Mouse (Mus musculus) retina, postnatal 7 days (tissue): ENCODE data around the gene Lsamp.

Experiments used
- DNase-seq: peaks from one replicate; pipeline ENCODE4 v3.0.0-alpha.2; 2012; ENCODE audit warnings: low read depth, low spot score

Gene Lsamp

DNA sequence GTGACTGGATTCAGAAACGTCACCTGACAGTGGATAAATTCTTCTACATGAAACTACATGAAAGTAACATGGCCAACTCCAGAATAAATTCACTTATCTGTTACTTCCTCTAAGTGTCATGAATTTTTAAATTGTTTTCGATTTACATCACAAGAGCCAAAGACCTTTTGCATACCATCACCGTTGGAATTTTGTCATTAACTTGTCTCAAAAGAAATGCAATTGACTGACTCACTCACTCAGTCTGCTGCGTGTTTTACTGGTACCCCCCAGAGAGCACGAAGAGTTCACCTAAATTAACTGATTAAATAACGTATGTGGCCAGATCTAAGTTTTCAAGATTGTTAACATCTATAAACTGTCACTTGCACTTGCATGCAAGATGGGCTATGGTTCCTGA lies 672.7 kb downstream of the Lsamp start:
- DNase-seq: no peak

DNA sequence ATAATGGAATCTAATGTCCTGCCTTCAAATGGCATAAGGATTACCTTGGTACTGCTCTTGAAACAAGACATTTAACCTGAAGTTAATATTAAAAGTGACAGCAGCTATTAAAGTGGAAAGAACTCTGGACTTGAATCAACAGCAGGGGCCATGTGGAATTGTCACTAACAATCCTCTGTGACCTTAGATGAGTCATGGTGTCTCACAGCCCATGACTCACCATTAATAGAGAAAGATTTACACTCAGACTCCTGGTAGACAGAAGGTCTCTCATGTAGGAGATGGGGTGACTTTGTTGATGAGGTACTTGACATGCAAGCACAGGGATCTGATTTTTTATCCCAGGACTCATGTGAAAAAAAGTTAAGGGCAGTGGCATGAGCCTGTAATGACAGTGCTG lies 701.4 kb downstream of the Lsamp start:
- DNase-seq: no peak

DNA sequence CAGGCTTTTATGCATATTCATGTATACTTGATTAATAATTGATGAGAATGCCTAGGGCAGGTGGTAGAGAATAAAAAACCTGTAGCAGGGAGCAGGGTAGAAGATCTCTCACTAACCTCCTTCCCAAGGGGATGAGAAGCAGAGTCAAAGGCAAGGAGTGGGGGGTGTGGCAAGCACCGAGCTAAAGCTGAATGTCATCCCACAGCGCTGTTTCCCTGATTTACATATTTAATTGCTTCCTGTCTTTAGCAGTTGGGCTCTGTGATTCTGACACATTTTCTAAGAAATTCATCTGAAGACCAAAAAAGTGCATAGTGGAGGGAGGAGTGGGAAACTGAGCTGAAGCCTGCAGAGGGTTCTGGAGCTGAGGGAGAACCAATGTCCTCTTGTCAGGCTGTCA lies 708.1 kb downstream of the Lsamp start:
- no peak for DNase-seq

DNA sequence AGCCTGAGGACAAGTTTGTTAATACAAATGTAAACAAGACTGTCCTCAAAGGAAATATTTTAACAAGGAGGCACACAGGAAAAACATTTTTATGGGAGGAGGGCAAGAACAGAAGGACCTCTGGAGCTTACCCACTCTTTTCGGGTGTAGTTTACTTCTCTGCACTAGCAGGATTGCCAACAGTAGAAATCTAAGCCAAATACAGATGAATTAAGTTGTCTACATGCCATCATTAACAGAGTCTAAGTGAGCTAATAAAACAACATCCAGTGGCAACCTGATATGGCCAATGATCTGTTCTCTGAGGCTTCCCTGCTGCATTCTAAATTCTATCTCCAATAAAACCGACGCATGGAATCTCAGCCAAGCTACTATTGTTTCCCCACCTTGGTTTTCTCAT lies 713.1 kb downstream of the Lsamp start:
- DNase-seq: no peak

DNA sequence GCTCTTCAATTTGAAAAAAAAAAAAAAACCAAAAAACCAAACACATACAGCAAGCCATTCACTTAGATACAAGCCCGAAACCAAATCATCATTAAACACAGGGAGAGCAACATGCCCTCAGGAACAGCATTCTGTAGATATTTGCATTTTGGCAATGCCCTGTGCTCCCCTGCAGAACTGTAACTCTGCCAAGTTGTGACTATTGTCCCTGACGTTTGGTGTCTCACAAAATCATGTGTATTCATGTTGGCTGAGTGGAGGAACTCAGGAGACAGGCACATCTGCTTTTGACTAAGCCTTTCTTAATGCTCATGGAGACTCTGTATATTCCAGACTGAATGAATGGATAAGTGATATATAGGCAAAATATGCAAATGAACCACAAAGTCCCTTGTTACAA lies 724.4 kb downstream of the Lsamp start:
- no peak for DNase-seq

DNA sequence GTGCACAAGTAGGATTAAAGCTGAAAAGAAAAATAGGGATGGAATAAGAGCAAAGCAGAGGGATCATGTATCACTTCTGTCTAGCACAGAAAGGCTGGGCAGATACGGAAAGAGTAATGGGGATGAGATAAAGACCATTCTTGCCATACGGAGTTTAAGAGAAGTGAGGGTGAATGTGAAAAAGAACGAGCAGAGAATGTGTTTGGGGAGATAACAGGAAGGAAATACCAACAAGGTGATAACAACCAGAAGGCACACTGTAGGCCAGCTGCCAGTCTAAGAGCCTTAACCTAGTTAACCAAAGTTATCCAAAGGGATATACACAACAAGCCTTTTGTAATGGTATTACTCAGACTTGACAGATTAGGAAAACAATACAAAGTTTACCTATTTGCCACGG lies 725.4 kb downstream of the Lsamp start:
- no peak for DNase-seq

DNA sequence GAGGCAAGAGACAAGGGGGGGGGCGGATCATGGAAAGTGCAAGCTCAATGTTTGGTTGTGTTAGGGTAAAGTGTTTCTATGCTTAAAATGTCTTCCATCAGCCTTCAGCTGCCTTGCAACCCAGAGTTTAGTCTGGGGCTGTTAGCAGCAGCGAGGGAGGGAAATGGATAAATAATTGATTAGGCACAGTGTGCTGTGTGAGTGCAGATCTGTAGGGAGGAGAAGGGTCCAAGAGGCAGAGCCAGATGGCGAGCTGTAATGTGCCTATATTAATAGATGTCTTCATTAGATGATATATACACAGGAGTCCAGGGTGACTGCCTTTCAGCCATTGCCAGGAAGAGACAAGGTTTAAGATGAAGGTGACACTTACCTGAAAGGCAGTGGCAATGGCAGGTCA lies 725.9 kb downstream of the Lsamp start:
- DNase-seq: no peak

DNA sequence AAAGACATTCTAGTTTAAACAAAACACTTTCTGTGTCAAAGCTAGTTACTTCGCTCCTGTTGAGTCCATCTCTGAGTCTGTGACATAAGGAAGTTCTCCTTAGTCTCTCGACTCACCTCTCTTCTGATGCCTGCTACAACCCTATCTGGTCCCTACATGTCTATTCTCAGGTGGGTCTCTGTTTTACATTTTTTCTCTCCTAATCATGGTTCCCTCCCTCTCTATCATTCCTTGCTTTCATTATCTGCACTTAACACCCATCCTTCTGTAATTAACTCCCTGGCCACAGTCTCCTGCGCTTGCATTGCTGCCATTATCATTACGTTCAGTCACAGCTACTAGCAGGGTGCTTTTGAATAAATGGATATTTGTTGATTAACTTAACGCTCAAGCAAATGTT lies 726.3 kb downstream of the Lsamp start:
- no peak for DNase-seq

DNA sequence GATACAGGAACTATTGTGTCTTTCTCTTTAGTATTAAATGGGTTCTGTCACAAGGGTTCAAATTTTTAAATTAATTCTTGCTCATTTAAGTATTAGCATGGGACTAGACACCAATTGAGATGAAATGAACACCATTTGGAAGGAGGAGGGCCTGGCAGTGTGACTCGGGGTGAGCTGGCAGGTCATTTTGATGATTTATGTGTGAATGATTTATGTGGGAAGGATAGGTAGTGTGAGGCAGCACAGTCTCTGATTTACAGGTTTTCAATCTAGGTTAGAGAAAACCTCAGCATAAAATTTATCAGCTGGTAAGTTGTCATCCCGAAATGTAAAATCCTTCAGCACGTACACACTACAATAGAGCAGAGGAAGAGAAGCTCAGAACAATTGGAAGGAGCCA lies 729.6 kb downstream of the Lsamp start:
- DNase-seq: no peak

DNA sequence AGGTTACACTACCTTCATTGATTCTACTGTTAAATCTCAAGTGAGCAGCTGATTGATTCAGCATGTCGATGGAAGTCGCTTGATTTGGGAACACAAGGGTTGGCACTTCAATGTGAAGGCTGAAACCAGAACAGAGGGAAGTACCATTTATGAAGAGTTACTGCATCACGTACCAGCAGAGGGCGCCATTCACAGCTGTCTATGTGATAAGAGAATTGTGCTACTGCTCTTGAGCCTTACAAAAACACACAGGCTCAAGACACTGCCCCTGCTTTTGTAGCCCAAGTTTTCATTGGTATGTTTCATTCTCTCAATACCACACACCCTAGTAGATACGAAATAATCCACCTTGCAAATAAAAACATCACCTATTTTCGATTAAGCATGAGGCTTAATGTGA lies 754.9 kb downstream of the Lsamp start:
- peak; percentile 28 for DNase-seq

DNA sequence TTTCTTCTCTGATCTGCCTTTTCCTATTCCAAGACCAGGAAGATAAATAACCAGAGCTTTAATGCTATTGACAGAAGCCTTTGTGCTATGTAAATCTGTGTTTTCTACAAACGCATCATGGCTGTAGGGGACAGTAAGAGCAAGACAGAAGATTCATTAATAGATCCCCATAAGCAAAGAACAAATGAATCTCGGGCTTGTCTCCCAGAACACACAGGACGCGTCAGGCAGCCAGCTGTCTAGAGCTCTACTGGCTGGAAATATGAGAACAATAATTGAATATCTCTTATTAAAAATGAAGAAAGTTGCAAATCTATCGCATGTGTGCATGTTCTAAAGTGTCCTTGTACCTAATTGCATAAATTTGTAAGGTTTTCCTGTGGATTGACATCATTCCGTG lies 755.6 kb downstream of the Lsamp start:
- no peak for DNase-seq

DNA sequence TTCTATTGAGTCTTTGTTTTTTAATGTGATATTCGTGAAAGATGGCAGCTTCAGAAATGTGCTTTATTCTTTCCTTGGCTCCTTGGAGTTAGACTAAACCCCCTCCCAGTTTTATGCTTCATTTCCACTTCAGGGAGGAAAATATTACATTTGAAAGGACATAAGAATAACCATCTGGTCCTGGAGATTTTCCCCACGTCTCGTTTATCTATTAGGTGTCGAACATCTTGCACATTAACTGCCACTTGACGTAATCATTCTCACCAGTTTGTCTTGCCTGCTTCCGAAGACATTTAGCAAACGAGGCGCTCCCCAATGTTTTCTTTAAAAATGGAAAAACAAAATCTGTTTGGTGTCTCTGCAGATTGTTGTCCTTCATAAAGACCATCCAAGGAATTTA lies 756.1 kb downstream of the Lsamp start:
- DNase-seq: no peak

DNA sequence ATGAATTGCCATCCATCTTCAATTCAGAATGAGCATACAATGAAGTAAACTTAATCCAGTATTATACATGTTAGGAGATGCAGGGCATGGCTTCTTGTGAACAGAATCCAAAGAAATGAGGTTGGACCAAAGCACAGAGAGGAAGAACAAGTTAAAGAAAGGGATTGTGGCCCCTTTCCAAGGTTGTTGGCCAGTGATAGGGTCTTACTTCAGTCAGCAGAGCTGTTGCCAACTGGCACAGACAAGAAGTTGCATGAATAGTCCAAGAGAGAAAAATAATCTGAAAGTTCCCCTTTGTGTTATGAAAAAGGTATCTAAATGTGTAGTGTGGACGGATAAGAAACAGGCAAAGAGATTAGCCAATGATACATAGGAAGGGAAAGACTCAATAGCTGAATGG lies 843.0 kb downstream of the Lsamp start:
- DNase-seq: no peak

DNA sequence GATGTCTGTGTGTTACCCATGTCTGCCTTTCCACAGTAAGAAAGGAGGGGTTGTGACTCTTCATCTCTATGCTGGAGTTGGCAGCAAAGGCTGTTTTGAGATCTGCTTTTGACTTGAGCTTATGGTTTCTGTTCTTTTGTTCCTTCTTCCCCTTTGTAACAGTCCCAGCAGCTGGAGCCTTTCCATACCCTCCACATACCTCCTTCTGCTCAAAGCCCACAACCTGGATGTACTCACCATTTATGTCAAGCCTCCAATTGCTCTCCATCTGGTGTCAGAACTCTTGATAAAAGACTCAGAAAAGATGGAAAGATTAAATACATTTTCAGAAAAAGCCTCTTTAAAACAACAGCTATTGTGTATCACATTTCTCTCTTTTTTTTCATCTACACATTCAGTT lies 847.4 kb downstream of the Lsamp start:
- no peak for DNase-seq

DNA sequence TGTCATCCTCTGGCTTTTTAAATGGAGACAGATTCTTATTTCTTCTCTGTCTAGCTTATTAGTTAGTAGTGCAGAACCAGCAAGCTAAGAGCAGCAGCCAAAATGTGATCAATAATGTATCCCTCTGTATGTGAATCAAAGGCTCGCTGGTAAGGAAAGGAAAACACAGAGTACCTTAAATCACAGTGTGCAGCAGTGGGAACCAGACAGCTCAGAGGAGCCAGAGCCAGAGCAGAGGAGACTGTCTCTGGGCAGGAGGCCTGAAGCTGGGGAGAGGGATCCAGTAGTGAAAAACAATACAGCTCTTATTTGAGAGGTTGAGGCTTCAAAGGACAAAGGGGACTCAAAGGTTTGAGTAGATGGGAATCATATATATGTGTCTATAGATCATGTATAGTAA lies 857.6 kb downstream of the Lsamp start:
- DNase-seq: no peak

DNA sequence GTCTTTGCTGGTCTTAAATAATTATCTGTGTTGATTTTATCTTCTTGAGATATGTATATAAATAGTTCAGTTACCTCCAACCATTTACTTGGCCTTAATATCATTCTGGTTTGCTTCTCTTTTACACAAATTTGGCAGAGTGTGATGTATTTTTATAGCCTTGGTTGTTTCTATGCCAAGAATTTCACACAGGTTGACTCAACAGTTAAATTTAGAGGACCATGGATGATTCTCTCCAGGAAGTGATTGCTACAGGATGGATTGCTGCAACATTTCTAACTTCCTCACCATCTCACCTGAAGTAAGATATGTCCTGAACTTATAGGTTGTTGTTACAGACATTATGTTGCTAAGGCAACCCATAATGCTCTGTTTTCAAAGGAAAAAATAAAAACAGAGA lies 882.6 kb downstream of the Lsamp start:
- DNase-seq: no peak

DNA sequence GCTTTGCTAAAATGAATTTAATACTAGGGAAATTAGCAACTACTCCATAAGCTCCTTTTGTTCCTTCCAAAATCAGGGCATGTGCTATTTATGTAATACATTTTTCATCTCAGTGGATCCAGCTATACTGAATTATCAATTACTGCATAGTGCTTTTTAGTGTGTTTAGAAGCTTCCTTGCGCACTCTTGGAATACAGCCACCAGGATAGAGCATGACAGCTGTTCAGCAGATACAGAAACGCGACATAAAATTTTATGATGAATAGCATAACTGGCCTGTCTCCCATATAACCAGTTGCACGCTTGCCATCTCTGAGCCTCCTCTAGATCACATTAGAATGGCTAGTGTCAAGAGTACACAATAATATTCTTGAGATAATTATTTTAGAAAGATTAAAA lies 894.1 kb downstream of the Lsamp start:
- DNase-seq: peak; percentile 5

DNA sequence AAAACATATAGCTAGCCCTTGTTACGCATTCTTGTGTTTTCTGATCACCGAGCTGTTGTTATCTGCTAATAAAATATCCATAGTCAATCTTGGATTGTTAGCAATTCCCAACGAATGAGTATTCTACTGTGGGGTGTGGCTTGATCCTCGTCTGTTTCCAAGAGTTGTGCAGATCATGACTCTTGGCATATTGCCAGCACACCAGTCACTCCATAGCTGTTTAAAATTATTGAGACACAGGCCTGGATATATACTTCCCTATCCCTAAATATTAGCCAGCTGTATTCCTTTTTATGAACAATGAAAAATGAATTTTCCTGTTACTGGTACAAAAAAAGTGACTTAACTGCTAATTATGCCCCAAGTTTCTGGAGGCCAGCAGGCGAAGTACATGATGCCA lies 897.8 kb downstream of the Lsamp start:
- no peak for DNase-seq

DNA sequence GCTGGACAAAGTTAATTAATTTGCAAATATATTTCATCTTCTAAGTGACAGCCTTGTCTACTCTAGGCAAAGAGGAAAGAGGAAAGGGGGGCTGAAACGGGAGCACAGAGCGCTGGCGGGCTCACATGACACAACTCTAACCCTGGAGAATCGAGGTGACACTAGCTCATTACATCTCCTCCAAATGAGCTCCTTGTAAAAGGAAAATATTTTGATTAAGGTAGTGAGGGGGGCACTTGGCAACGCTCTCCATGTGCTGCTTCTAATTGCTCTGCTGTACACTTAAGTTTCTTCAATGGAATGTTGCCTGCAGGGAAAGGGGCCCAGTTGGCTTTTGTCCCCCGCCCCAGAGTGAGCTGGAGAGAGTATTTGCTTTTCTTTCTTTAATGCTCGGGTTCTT lies 907.2 kb downstream of the Lsamp start:
- DNase-seq: no peak

DNA sequence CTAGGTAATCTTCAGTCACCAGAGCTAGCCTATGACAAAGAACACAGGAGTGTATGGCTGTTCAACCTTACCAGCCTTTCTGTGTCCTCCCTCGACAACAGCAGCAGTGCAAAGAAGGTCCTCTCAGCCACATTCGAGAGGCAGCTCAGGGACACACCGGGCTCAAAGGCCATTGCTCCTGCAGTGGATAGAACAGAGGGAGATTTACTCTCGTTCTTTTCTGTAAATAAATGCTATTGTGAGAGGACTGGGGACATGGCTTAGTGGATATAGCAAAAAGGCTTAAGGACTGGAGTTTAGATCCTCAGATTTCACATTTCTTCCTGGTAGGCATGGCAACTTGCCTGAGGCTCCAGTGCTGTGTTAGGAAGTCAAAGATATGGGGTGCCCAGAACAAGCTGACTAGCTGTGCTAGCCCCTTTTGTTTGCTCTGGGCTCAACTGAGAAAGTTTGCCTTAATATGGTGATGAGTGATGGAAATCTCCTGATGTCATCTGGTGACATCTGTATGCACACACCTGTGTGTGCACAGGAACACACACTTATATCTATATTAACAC lies 913.7 kb downstream of the Lsamp start:
- DNase-seq: no peak

DNA sequence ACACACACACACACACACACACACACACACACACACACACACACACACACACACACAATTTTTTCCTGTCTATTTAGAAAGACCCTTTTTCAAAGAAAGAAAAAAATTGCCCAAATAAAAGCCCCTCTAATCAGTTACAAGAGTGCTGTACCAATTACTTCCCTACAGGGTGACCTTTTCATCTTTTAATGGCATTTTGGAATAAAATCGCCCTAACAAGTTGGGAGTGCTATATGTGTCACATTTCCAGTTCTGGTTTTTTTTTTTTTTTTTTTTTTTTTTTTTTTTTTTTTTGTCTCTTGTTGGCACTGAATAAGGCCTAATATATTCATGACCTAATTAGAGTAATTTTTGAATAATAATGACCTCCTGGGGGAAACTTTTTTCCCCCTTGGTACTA lies 923.7 kb downstream of the Lsamp start:
- no peak for DNase-seq

DNA sequence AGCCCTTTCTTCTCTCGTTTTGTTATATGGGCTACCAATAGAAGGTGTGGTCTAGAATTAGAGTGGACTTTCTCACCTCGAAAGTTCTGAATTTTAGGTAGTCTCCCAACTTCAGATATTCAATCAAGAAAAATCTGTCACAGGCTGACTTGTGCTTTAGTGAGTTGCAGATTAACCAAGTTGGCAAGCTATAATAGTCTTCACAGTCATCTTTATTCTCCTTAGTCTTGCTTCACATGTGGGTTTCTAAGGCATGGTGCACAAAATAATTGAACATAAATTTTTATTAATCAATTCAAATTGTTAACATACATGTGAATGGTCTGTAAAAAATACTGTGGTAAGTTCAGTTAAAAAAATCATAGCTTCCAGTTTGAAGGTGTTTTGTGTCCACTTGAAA lies 930.0 kb downstream of the Lsamp start:
- DNase-seq: no peak

DNA sequence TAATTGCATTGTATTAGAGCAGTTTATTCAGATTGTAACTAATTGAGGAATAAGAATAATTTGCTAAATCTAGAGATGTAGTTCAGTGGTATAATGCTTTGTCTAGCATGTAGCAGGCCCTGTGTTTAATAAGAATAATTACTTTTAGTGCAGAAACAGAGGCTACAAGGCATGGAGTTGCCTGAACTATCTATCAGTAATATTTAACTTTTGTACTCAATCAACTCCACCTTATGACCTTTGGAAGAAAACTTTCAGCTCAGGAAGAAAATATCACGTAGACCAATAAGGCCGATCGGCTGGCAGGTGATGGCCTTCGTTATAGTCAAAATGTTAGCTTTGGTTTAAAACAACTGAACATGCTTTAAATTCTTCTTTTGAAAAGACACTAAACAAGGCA lies 946.4 kb downstream of the Lsamp start:
- DNase-seq: no peak

DNA sequence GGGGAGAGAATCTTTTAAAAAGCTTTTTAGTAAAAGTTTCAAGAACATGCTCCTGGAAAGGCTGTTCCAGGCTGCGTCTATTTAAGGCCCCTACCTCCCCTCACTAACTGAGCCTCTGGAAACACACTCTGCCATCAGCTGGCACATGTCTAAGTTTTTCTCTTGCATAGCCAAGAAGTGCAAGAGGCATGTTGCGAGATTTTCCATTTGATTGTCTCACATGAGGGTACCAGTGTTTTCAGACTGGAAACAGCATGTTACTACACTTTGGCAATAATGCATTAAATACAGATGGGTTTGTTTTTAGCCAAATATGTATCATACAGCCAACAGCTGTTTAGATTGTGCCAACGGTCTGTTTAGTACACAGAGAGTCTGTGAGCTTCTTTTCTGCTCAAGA lies 958.1 kb downstream of the Lsamp start:
- DNase-seq: no peak

DNA sequence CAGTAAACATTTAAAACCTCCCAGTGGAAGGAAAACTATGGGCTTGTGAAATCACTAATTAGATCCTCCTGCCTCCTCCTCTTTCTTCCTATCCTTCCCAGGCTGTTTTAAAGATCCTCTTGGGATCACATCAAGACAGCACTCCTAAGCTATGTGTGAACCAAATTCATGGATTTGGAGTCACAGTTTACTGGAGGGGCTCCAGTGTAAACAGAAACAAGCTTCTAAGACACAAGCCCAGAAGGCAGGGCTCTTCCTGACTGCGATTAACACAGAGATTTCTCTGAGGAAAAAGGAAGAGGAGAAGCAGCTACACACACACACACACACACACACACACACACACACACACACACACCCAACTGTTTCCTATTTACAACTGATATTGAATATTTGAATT lies 961.7 kb downstream of the Lsamp start:
- no peak for DNase-seq
